Mouse (Mus musculus): ENCODE measurements around the gene Plpp1.

The Plpp1 gene

GRCm38 (mm10) chr13:112800597-112801380 is at the start of gene Plpp1:
TSS of gene Plpp1 (plus strand) at chr13:112800792.
- peak; percentile 99 for DNase-seq

GRCm38 (mm10) chr13:112751454-112752308 is 48.9 kb upstream of the Plpp1 start:
- DNase-seq = peak; percentile 77

GRCm38 (mm10) chr13:112752309-112752975 is 48.1 kb upstream of the Plpp1 start:
- no peak for DNase-seq

GRCm38 (mm10) chr13:112753522-112753921 is 47.1 kb upstream of the Plpp1 start:
- DNase-seq = peak; percentile 81

GRCm38 (mm10) chr13:112754871-112755270 is 45.7 kb upstream of the Plpp1 start:
- DNase-seq = no peak

- peak; percentile 59 for DNase-seq
Measured at GRCm38 (mm10) chr13:112755507-112756010, 45.0 kb upstream of the Plpp1 start.

- no peak for DNase-seq
Measured at GRCm38 (mm10) chr13:112757395-112757794, 43.2 kb upstream of the Plpp1 start.

- DNase-seq = no peak
Measured at GRCm38 (mm10) chr13:112758546-112759090, 42.0 kb upstream of the Plpp1 start.

- DNase-seq = no peak
Measured at GRCm38 (mm10) chr13:112759364-112759763, 41.2 kb upstream of the Plpp1 start.

GRCm38 (mm10) chr13:112759777-112760537 is 40.6 kb upstream of the Plpp1 start:
- no peak for DNase-seq

- no peak for DNase-seq
Measured at GRCm38 (mm10) chr13:112760538-112760881, 40.1 kb upstream of the Plpp1 start.

- no peak for DNase-seq
Measured at GRCm38 (mm10) chr13:112761787-112762186, 38.8 kb upstream of the Plpp1 start.

GRCm38 (mm10) chr13:112762548-112762947 is 38.0 kb upstream of the Plpp1 start:
- no peak for DNase-seq

GRCm38 (mm10) chr13:112763531-112764091 is 37.0 kb upstream of the Plpp1 start:
- DNase-seq = peak; percentile 61

- peak; percentile 72 for DNase-seq
Measured at GRCm38 (mm10) chr13:112764556-112764955, 36.0 kb upstream of the Plpp1 start.

- no peak for DNase-seq
Measured at GRCm38 (mm10) chr13:112765654-112766053, 34.9 kb upstream of the Plpp1 start.

GRCm38 (mm10) chr13:112770528-112771328 is 29.9 kb upstream of the Plpp1 start:
- peak; percentile 79 for DNase-seq

- peak; percentile 73 for DNase-seq
Measured at GRCm38 (mm10) chr13:112771447-112772208, 29.0 kb upstream of the Plpp1 start.

- no peak for DNase-seq
Measured at GRCm38 (mm10) chr13:112772252-112772651, 28.3 kb upstream of the Plpp1 start.

- no peak for DNase-seq
Measured at GRCm38 (mm10) chr13:112772861-112773260, 27.7 kb upstream of the Plpp1 start.
